Mouse (Mus musculus): ENCODE measurements around the gene Pqlc2. TPM values are rescaled to one million over a fixed set of nuclear protein-coding genes. Genes with fewer than 3 reads are reported as not detected.
A peak's percentile ranks its signal among the peaks of the same experiment; 100 is the strongest.

Pqlc2 gene
- total RNA-seq, 4 experiments from 2014 or later = 13.0 to 17.7 (median 16.4) TPM

- no peak for DNase-seq (ENCODE audit: low spot score in 2 of 2)
Observed at GRCm38 (mm10) chr4:139305521-139305920, 5.0 kb downstream of the Pqlc2 start.

GRCm38 (mm10) chr4:139302241-139302640 lies 8.3 kb downstream of the Pqlc2 start:
- DNase-seq (ENCODE audit: low spot score in 2 of 2) = no peak

GRCm38 (mm10) chr4:139301780-139302179 lies 8.7 kb downstream of the Pqlc2 start:
- DNase-seq (ENCODE audit: low spot score in 2 of 2) = no peak

- DNase-seq (ENCODE audit: low spot score in 2 of 2) = no peak
Observed at GRCm38 (mm10) chr4:139298671-139299366, 11.7 kb downstream of the Pqlc2 start.

GRCm38 (mm10) chr4:139297566-139297965 lies 12.9 kb downstream of the Pqlc2 start:
- no peak for DNase-seq (ENCODE audit: low spot score in 2 of 2)

GRCm38 (mm10) chr4:139292038-139292437 lies 18.5 kb downstream of the Pqlc2 start:
- DNase-seq (ENCODE audit: low spot score in 2 of 2) = no peak

- no peak for DNase-seq (ENCODE audit: low spot score in 2 of 2)
Observed at GRCm38 (mm10) chr4:139291099-139291498, 19.4 kb downstream of the Pqlc2 start.

- DNase-seq (ENCODE audit: low spot score in 2 of 2) = peak; percentile 59 to 64
Observed at GRCm38 (mm10) chr4:139289017-139289416, 21.5 kb downstream of the Pqlc2 start.

- DNase-seq (ENCODE audit: low spot score in 2 of 2) = peak; percentile 77 to 88
Observed at GRCm38 (mm10) chr4:139287122-139287863, 23.2 kb downstream of the Pqlc2 start.

- no peak for DNase-seq (ENCODE audit: low spot score in 2 of 2)
Observed at GRCm38 (mm10) chr4:139286234-139286633, 24.3 kb downstream of the Pqlc2 start.

GRCm38 (mm10) chr4:139284877-139285276 lies 25.6 kb downstream of the Pqlc2 start:
- no peak for DNase-seq (ENCODE audit: low spot score in 2 of 2)

- DNase-seq (ENCODE audit: low spot score in 2 of 2) = no peak
Observed at GRCm38 (mm10) chr4:139282955-139283417, 27.5 kb downstream of the Pqlc2 start.

- DNase-seq (ENCODE audit: low spot score in 2 of 2) = no peak
Observed at GRCm38 (mm10) chr4:139281791-139282345, 28.6 kb downstream of the Pqlc2 start.

GRCm38 (mm10) chr4:139280530-139280929 lies 30.0 kb downstream of the Pqlc2 start:
- no peak for DNase-seq (ENCODE audit: low spot score in 2 of 2)

GRCm38 (mm10) chr4:139276411-139276810 lies 34.1 kb downstream of the Pqlc2 start:
- DNase-seq (ENCODE audit: low spot score in 2 of 2) = no peak

- DNase-seq (ENCODE audit: low spot score in 2 of 2) = no peak
Observed at GRCm38 (mm10) chr4:139274573-139274972, 35.9 kb downstream of the Pqlc2 start.

- DNase-seq (ENCODE audit: low spot score in 2 of 2) = no peak
Observed at GRCm38 (mm10) chr4:139272951-139273680, 37.4 kb downstream of the Pqlc2 start.

GRCm38 (mm10) chr4:139271562-139271961 lies 38.9 kb downstream of the Pqlc2 start:
- DNase-seq (ENCODE audit: low spot score in 2 of 2) = no peak

- no peak for DNase-seq (ENCODE audit: low spot score in 2 of 2)
Observed at GRCm38 (mm10) chr4:139270168-139270567, 40.3 kb downstream of the Pqlc2 start.

- DNase-seq (ENCODE audit: low spot score in 2 of 2) = no peak
Observed at GRCm38 (mm10) chr4:139268242-139268641, 42.3 kb downstream of the Pqlc2 start.

GRCm38 (mm10) chr4:139267335-139267734 lies 43.2 kb downstream of the Pqlc2 start:
- no peak for DNase-seq (ENCODE audit: low spot score in 2 of 2)

- DNase-seq (ENCODE audit: low spot score in 2 of 2) = no peak
Observed at GRCm38 (mm10) chr4:139266500-139266865, 44.0 kb downstream of the Pqlc2 start.

Data from layer of hippocampus, adult 8-10 months (tissue).